Mouse (Mus musculus) MEL (cell line): ENCODE measurements around the gene Ankle2.

Source experiments
- EP300 ChIP-seq, 2 experiments: IDR thresholded peaks; 2 replicates each; pipeline ENCODE4 v1.6.1; 2011; ENCODE audit warnings: improper control_type of control experiment in 2 of 2, low read length in 2 of 2, low read depth in 1 of 2, mild to moderate bottlenecking in 1 of 2
- TCF12 ChIP-seq: IDR thresholded peaks from 2 replicates; pipeline ENCODE4 v1.6.1; 2014; ENCODE audit warnings: low read depth, mild to moderate bottlenecking, inconsistent platforms, low read length, improper control_type of control experiment, moderate library complexity

- no peak for TF ChIP-seq TCF12
- TF ChIP-seq EP300 (IDR thresholded peaks at IDR 0.05; ENCODE audit: low read depth in 1 of 2, low read length in 2 of 2): no peak
These were observed 834 bp downstream of the Ankle2 start for GRCm38 (mm10) chr5:110231638-110232037.
